Mouse (Mus musculus) CH12.LX (cell line): ENCODE results near the gene Rplp2. TPM values are rescaled to one million over a fixed set of nuclear protein-coding genes. Genes with fewer than 3 reads are reported as not detected.

Source experiments
- DNase-seq: peaks from one replicate; pipeline ENCODE4 v3.0.0-alpha.2; 2013; ENCODE audit errors: extremely low read depth
- H3K27ac ChIP-seq: 2 replicates; pipeline ENCODE4 v1.5.1; 2012; ENCODE audit warnings: low read depth, mild to moderate bottlenecking, control low read depth, moderate library complexity; ENCODE audit not compliant: insufficient read depth
- H3K27me3 ChIP-seq: replicated peaks from 2 replicates; pipeline ENCODE3; 2012; ENCODE audit warnings: inconsistent platforms
- H3K36me3 ChIP-seq, 2 experiments: replicated peaks in 1 of 2; 2 replicates each; pipeline versions ENCODE3 to v1.6.1; 2012; ENCODE audit warnings: inconsistent platforms in 1 of 2, low read length in 1 of 2, mild to moderate bottlenecking in 1 of 2, mixed read lengths in 1 of 2, moderate library complexity in 1 of 2; ENCODE audit not compliant: control insufficient read depth in 1 of 2, insufficient read depth in 1 of 2
- H3K4me1 ChIP-seq, 2 experiments: 2 replicates each; pipeline ENCODE4 v1.6.1; 2012; ENCODE audit warnings: inconsistent platforms in 1 of 2, moderate library complexity in 1 of 2; ENCODE audit not compliant: insufficient read depth in 2 of 2, control insufficient read depth in 1 of 2
- H3K4me2 ChIP-seq: 2 replicates; pipeline ENCODE4 v1.6.1; 2012; ENCODE audit warnings: low read depth, mild to moderate bottlenecking, control low read depth; ENCODE audit not compliant: poor library complexity, insufficient read depth, severe bottlenecking
- H3K4me3 ChIP-seq, 3 experiments: fragments of 150-350 bp in 1 of 3; sonication (generic) in 1 of 3; replicated peaks in 1 of 3; 2 replicates each; pipeline versions ENCODE3 to v1.5.1; 2011 to 2012; ENCODE audit warnings: low read depth in 2 of 3, low read length in 2 of 3, mild to moderate bottlenecking in 2 of 3, moderate library complexity in 2 of 3, control low read depth in 1 of 3, improper control_type of control experiment in 1 of 3, inconsistent platforms in 1 of 3, mixed read lengths in 1 of 3; ENCODE audit not compliant: poor library complexity in 1 of 3
- H3K79me2 ChIP-seq: replicated peaks from 2 replicates; pipeline ENCODE4 v1.6.1; 2012; ENCODE audit warnings: mild to moderate bottlenecking, moderate library complexity; ENCODE audit not compliant: control insufficient read depth, poor library complexity, insufficient read depth, severe bottlenecking; ENCODE audit errors: extremely low read depth
- H3K9ac ChIP-seq: 2 replicates; pipeline ENCODE4 v1.6.1; 2012; ENCODE audit warnings: low read depth, mild to moderate bottlenecking, control low read depth, moderate library complexity; ENCODE audit not compliant: insufficient read depth
- H3K9me3 ChIP-seq: replicated peaks from 2 replicates; pipeline ENCODE3; 2012; ENCODE audit warnings: low read length, inconsistent platforms, mixed read lengths
- CHD1 ChIP-seq: IDR thresholded peaks from 2 replicates; pipeline ENCODE4 v1.6.1; 2012; ENCODE audit warnings: low read depth, low read length, improper control_type of control experiment, inconsistent platforms
- CTCF ChIP-seq, 2 experiments: IDR thresholded peaks in 1 of 2; conservative IDR thresholded peaks in 1 of 2; 2 replicates each; pipeline ENCODE4 v1.5.1; 2011 to 2012; ENCODE audit warnings: low read depth in 2 of 2, low read length in 2 of 2, improper control_type of control experiment in 1 of 2, inconsistent platforms in 1 of 2, mild to moderate bottlenecking in 1 of 2, moderate library complexity in 1 of 2
- JUN ChIP-seq: IDR thresholded peaks from 2 replicates; pipeline ENCODE4 v1.6.1; 2011; ENCODE audit warnings: low read depth, mild to moderate bottlenecking, low read length, improper control_type of control experiment, moderate library complexity; ENCODE audit not compliant: insufficient read depth
- KAT2A ChIP-seq: IDR thresholded peaks from 2 replicates; pipeline ENCODE4 v1.6.1; 2012; ENCODE audit warnings: low read length, improper control_type of control experiment, inconsistent platforms; ENCODE audit not compliant: insufficient replicate concordance
- MAZ ChIP-seq: IDR thresholded peaks from 2 replicates; pipeline ENCODE4 v1.6.1; 2012; ENCODE audit warnings: low read depth, mild to moderate bottlenecking, inconsistent platforms, low read length, improper control_type of control experiment, moderate library complexity
- MXI1 ChIP-seq: IDR thresholded peaks from 2 replicates; pipeline ENCODE4 v1.6.1; 2011; ENCODE audit warnings: mild to moderate bottlenecking, low read depth, low read length, improper control_type of control experiment
- MYC ChIP-seq: IDR thresholded peaks from 2 replicates; pipeline ENCODE4 v1.6.1; 2011; ENCODE audit warnings: low read depth, mild to moderate bottlenecking, improper control_type of control experiment, low read length
- NRF1 ChIP-seq: IDR thresholded peaks from 2 replicates; pipeline ENCODE4 v1.6.1; 2014; ENCODE audit warnings: low read depth, mild to moderate bottlenecking, inconsistent platforms, low read length, improper control_type of control experiment, moderate library complexity
- PAX5 ChIP-seq: IDR thresholded peaks from 2 replicates; pipeline ENCODE4 v1.6.1; 2012; ENCODE audit warnings: low read length, inconsistent platforms, mixed read lengths
- SIN3A ChIP-seq: IDR thresholded peaks from 2 replicates; pipeline ENCODE4 v1.6.1; 2012; ENCODE audit warnings: low read length, improper control_type of control experiment, inconsistent platforms
- SMC3 ChIP-seq: IDR thresholded peaks from 2 replicates; pipeline ENCODE4 v1.6.1; 2011; ENCODE audit warnings: low read depth, low read length, improper control_type of control experiment
- TBP ChIP-seq: conservative IDR thresholded peaks from 2 replicates; pipeline ENCODE4 v1.6.1; 2011; ENCODE audit warnings: low read depth, low read length, improper control_type of control experiment
- TCF12 ChIP-seq: IDR thresholded peaks from 2 replicates; pipeline ENCODE4 v1.6.1; 2014; ENCODE audit warnings: low read depth, mild to moderate bottlenecking, inconsistent platforms, low read length, improper control_type of control experiment
- USF1 ChIP-seq: IDR thresholded peaks from 2 replicates; pipeline ENCODE4 v1.6.1; 2014; ENCODE audit warnings: low read depth, mild to moderate bottlenecking, inconsistent platforms, low read length, improper control_type of control experiment
- ZKSCAN1 ChIP-seq: IDR thresholded peaks from 2 replicates; pipeline ENCODE4 v1.6.1; 2012; ENCODE audit warnings: low read depth, inconsistent platforms, low read length, improper control_type of control experiment, borderline replicate concordance
- ZMIZ1 ChIP-seq: IDR thresholded peaks from 2 replicates; pipeline ENCODE4 v1.6.1; 2012; ENCODE audit warnings: low read depth, mild to moderate bottlenecking, inconsistent platforms, low read length, improper control_type of control experiment
- ZNF384 ChIP-seq: IDR thresholded peaks from 2 replicates; pipeline ENCODE4 v1.6.1; 2012; ENCODE audit warnings: low read depth, low read length, improper control_type of control experiment, inconsistent platforms
- dilution Hi-C: fragments of 300-500 bp; cut with MboI; formaldehyde crosslinking; loops from 2 replicates; pipeline ENCODE4 v1.14.3; 2020; ENCODE audit warnings: low sequenced_read_pairs; ENCODE audit not compliant: extremely low pct_unique_long_range_greater_than_20kb, extremely low pct_ligation_motif_present
- in situ Hi-C: fragments of 300-500 bp; cut with MboI; formaldehyde crosslinking; loops from 3 replicates; pipeline ENCODE4 v1.14.3; 2019; ENCODE audit warnings: low sequenced_read_pairs, low pct_ligation_motif_present, low pct_unique_long_range_greater_than_20kb, mixed read lengths
- polyA plus RNA-seq: library from polyadenylated mRNA; unstranded; fragments of >175 nt; gene quantifications from 2 replicates; pipeline ENCODE4 v1.2.1, GENCODE M21; 2012; ENCODE audit warnings: low read depth; ENCODE audit not compliant: insufficient read length
- total RNA-seq, 2 experiments: library from RNA; depleted of rRNA; stranded (reverse); fragments of 300-350 nt in 1 of 2; fragments of >200 nt in 1 of 2; gene quantifications; 2 replicates each; pipeline ENCODE4 v1.2.3; 2012 to 2014

The Rplp2 gene
- total and polyA plus RNA-seq, 3 experiments: 791 to 3,416 (median 2,025) TPM

GRCm38 (mm10) chr7:141469352-141469751 lies 22.2 kb downstream of the Rplp2 start:
- DNase-seq: no peak
- peak overlapping the region in 1 of 3 experiments; percentile 79 for H3K4me3 ChIP-seq
- H3K36me3 ChIP-seq: peaks cover 27 to 46% of the 10 kb centered on the region in 2 experiments
- dilution Hi-C loops (no loop called here), in situ Hi-C loops (no loop called here)
- peak overlapping the region; percentile 62 for H3K9ac ChIP-seq
- H3K27ac ChIP-seq: peak overlapping the region; percentile 48; the same call in 1 of the 2 replicates
- H3K4me2 ChIP-seq: peak overlapping the region; percentile 97; the same call in 1 of the 2 replicates
- peaks cover 29 to 55% of the 10 kb centered on the region in 2 experiments for H3K4me1 ChIP-seq
- no peak for TF ChIP-seq ZMIZ1
- no peak for TF ChIP-seq SIN3A
- TF ChIP-seq CHD1: no peak
- no peak for TF ChIP-seq TCF12
- TF ChIP-seq CTCF (conservative IDR thresholded peaks at IDR 0.05 in 1 of 2, IDR thresholded peaks at IDR 0.05 in 1 of 2; ENCODE audit: low read depth in 2 of 2, low read length in 2 of 2): no peak
- no peak for TF ChIP-seq PAX5
- no peak for TF ChIP-seq SMC3
- H3K79me2 ChIP-seq: peaks cover 17% of the 10 kb centered on the region
- H3K9me3 ChIP-seq: no peaks in the 10 kb centered on the region
- H3K27me3 ChIP-seq: no peaks in the 10 kb centered on the region

- Histone ChIP-seq H3K27me3 (no peaks in the 10 kb centered on the region), H3K9me3 (no peaks in the 10 kb centered on the region), H3K27ac (no peak overlapping the region), H3K9ac (no peak overlapping the region), H3K4me1 (peaks cover 29 to 51% of the 10 kb centered on the region in 2 experiments), H3K4me2 (no peak overlapping the region), H3K36me3 (peaks cover 27 to 46% of the 10 kb centered on the region in 2 experiments), H3K79me2 (peaks cover 22% of the 10 kb centered on the region), H3K4me3 (no peak overlapping the region)
- DNase-seq: no peak
- in situ Hi-C loops: no loop called here
- dilution Hi-C loops: no loop called here
- TF ChIP-seq ZKSCAN1 (no peak), MXI1 (no peak), KAT2A (no peak), ZNF384 (no peak)
Measured at GRCm38 (mm10) chr7:141469901-141470636, 22.9 kb downstream of the Rplp2 start.

DNA sequence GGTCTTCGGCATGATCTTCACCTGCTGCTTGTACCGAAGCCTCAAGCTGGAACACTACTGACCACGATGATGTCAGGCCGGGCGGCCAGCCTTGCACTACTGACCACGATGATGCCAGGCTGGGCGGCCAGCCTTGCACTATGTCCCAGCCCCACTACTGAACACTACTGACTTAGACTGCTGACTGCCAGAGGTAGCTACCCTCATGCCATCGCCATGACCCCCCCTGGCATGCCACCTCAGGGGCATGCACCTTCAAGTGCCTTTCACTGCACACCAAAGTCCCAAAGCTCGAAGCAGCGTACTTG lies 23.4 kb downstream of the Rplp2 start:
- H3K4me2 ChIP-seq: no peak overlapping the region
- dilution Hi-C loops (no loop called here), in situ Hi-C loops (no loop called here)
- DNase-seq: no peak
- H3K27me3 ChIP-seq: peaks cover 2% of the 10 kb centered on the region
- peaks cover 29 to 53% of the 10 kb centered on the region in 2 experiments for H3K4me1 ChIP-seq
- no peak overlapping the region for H3K4me3 ChIP-seq
- no peak for TF ChIP-seq PAX5
- TF ChIP-seq JUN: no peak
- no peak for TF ChIP-seq SIN3A
- no peak for TF ChIP-seq MYC
- TF ChIP-seq TCF12: no peak
- TF ChIP-seq NRF1: no peak
- no peak for TF ChIP-seq TBP
- TF ChIP-seq USF1: no peak
- TF ChIP-seq ZMIZ1: no peak
- TF ChIP-seq MAZ: no peak
- H3K27ac ChIP-seq: no peak overlapping the region
- no peaks in the 10 kb centered on the region for H3K9me3 ChIP-seq
- no peak overlapping the region for H3K9ac ChIP-seq
- H3K79me2 ChIP-seq: peaks cover 22% of the 10 kb centered on the region
- peaks cover 27 to 46% of the 10 kb centered on the region in 2 experiments for H3K36me3 ChIP-seq
